Mouse (Mus musculus) brain, adult 2 months (tissue): ENCODE results near the gene Ssr2.

Experiments used
- DNase-seq: peaks from one replicate; pipeline ENCODE4 v3.0.0; 2011; ENCODE audit warnings: low read depth, low spot score

Ssr2 gene

DNA sequence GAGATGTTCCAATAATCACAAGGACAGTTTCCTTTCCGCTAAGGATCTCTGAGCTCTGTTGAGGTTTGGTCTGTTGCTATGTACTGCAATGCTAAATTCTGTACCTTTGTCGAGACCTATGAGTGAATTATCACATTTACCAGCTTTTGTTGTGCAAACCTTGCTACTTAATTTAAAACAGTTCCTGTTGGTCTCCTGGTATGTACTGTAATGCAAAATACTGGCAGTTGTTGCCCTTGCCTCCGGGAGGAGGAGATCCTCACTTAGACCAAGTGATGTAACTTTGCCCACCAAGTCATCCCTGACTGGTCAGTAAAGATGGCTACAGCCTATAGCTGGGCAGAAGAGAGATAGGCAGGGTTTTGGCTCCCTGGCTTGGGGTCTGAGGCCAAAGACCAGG, at the start of gene Ssr2:
Gene Ssr2, plus strand, starts transcription at position 337 of the 400 bp plus-strand sequence.
- no peak for DNase-seq

- DNase-seq = peak; percentile 96
Measured at GRCm38 (mm10) chr3:88526157-88527131, 49.2 kb upstream of the Ssr2 start.

GRCm38 (mm10) chr3:88527565-88527964, 48.1 kb upstream of the Ssr2 start:
- DNase-seq = no peak

GRCm38 (mm10) chr3:88528646-88529045, 47.0 kb upstream of the Ssr2 start:
- DNase-seq = no peak

- DNase-seq = no peak
Measured at GRCm38 (mm10) chr3:88529204-88530000, 46.3 kb upstream of the Ssr2 start.

- DNase-seq = no peak
Measured at GRCm38 (mm10) chr3:88530082-88530864, 45.4 kb upstream of the Ssr2 start.

GRCm38 (mm10) chr3:88531348-88532298, 44.1 kb upstream of the Ssr2 start:
- peak; percentile 84 for DNase-seq

DNA sequence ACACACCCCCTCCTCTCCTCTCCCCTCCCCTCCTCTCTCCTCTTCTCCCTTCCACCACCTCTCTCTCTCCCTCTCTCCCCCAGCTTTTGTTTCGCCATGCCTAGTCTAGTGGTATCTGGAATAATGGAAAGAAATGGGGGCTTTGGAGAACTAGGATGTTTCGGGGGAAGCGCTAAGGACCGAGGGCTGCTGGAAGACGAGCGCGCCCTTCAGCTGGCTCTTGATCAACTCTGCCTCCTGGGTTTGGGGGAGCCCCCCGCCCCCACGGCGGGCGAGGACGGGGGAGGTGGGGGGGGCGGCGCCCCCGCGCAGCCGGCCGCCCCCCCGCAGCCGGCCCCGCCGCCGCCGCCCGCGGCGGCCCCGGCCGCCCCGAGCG, 43.4 kb upstream of the Ssr2 start, which contains the start of gene Mex3a:
Gene Mex3a, plus strand, starts transcription at position 97 of the 376 bp plus-strand sequence.
- no peak for DNase-seq

DNA sequence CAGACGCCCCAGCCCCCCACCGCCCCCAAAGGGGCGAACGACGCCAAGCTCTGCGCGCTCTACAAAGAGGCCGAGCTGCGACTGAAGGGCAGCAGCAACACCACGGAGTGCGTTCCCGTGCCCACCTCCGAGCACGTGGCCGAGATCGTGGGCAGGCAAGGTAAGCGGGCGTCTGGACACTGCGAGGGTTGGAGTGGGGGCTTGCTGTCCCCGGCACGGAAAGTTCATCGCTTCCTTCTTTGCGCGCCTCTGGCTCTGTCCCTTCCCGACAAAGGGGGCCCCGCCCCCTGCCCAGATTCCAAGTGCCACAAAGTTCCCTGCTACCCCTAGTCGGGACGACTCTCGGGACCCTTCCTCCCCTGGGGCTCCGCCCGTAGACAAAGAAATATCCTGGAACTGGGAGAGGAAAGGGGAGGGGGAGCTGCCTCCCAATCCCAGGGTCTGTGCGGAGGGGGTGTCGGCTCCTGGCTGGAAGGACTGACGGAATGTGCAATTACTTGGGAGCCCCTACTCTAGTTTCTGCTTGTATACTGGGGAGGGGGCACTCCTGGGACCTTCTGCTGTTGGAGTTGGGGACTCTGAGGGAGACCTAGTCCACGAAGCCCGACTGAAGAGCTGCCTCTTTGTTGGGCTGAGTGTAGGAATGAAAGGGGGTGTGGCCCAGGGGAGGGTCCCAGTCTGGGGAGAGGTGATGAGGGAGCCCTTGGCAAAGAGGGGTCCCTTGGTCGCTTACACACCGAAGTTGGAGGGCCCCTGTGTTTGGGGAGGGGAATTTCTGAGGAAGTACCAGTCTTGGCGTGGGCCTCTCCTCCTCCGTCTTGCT, 42.8 kb upstream of the Ssr2 start:
- no peak for DNase-seq

DNA sequence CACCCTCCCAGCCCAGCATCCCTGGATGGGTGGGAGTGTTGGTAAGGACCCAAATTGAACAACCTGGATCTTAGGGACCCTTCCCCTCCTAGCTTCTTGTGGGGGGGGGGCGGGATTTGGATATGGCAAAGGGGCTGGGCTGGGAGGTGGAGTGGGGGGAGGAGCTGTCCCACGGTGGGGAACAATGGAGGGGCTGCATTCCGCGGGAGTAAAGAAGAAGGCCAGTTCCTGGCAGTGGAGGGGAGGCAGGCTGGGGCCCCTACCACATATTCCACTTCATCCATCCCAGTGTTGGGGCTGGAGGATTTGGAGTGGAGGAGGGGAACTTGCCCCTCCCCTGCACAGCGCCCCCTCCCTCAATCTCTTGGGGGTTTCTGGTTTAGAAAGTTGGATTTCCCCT, 42.0 kb upstream of the Ssr2 start:
- no peak for DNase-seq

DNA sequence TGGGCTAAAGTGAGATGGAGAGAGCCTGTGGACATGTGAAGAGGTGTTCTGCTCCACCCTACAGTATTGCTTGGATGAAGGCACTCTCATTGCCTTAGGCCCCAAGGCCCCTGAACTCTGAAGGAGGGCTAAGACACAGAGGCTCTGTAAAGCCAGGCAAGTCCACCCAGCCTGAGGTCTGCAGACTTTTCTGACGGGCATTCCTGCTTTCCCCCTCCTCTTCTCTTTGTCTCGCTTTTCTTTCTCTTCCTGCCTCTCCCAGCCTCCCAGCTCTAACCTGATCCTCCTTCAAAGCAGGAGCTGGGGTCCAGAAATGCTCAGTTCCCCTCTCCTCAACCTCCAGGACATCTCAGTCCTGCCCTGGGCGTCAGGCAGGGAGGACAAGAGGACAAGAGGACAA, 40.7 kb upstream of the Ssr2 start:
- no peak for DNase-seq

- no peak for DNase-seq
Measured at GRCm38 (mm10) chr3:88535527-88535926, 40.1 kb upstream of the Ssr2 start.

- peak; percentile 89 for DNase-seq
Measured at GRCm38 (mm10) chr3:88536103-88536930, 39.4 kb upstream of the Ssr2 start.

DNA sequence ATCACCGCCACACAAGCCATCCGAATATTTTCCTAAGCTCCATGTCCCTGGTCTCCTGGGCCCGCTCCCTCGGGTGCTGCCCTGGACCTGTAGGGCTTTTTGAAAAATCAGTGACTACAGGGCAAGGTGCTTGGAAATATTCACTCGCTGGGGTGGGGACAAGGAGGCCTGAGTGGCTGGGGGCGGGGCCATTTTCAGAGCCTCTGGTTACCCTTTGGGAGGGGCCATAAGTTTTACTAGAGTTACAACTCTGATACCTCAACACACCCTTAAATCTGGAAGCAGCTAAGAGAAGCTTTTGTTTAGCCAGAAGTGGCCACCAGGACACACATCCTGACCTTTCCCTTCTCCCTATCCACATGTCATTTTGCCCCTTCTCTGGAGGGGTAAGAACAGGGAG, 38.5 kb upstream of the Ssr2 start:
- DNase-seq = no peak

DNA sequence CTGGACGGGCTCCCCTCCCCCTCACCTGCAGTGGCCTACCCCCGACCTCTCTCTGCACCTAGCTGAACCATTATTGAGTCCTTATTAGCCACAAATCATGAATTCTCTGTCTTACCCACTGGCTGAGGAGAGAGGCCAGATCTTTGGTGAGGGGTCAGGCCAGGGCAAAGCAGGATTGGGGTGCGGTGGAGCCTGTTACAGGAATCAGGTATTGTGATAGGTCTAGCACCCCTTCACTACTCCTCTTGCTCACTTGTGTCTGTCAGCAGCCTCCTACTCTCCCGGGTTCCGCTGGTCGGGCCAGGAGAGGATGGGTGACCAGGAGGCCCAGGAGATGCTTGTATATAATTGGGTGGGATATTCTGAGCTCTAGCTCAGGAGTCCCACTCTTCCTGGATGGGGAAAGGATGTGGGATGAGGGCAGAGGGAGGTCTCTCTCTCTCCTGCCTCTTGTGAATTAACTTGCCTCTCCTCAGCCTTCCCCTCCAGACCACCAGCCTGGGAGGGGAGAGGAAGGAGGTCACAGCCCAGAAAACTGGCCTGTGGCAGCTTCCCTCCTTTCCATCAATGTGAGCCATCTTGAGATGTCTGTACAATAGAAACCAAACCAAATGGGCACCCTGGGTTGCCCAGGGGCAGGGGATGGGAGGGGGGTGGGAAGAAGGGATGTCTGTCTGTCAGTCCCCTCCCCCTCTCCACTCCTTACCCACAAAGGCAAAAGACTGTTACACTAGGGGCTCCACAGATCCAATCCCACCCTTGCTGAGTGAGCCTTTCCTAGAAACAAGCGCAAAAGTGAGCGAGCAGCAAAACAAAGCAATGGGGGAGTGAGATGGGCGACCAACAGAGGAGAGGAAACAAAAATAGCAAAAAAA, 37.2 kb upstream of the Ssr2 start:
- no peak for DNase-seq

- no peak for DNase-seq
Measured at GRCm38 (mm10) chr3:88539397-88539796, 36.3 kb upstream of the Ssr2 start.

DNA sequence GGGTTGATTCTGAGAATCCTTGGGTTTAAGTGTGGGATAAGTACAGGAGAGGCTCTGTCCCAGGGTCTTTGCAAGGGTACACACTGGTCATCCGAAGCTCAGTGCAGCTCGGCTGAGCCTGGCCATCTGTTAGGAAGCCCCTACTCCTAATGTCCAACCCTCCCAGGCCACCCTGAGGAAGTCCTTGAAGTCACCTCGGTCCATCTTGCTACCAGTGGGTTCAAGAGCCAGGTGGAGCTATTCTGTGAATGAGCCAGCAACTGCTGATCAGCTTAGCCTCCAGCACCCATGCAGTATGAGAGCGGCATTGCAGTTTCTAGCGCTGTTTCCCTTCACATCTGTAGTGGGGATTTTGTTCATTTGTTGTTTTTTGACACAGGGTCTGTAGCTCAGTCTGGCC, 35.6 kb upstream of the Ssr2 start:
- DNase-seq = no peak
